Mouse (Mus musculus) left cerebral cortex, adult 2 months (tissue): ENCODE data around the gene Trmt61a. TPM values are rescaled to one million over a fixed set of nuclear protein-coding genes. Genes with fewer than 3 reads are reported as not detected.

ENCODE experiments used
- DNase-seq, 2 experiments: peaks; one replicate each; pipeline ENCODE4 v3.0.0; 2021 to 2022; ENCODE audit warnings: low spot score in 2 of 2, mixed read lengths in 1 of 2; ENCODE audit errors: extremely low spot score in 1 of 2
- H3K27ac ChIP-seq: fragments of 200-600 bp; 2 replicates; pipeline ENCODE4 v1.8.1; 2022
- H3K4me3 ChIP-seq: fragments of 200-600 bp; 2 replicates; pipeline ENCODE4 v1.8.1; 2022
- CTCF ChIP-seq: fragments of 200-600 bp; IDR thresholded peaks from 2 replicates; pipeline ENCODE4 v1.8.1; 2022; ENCODE audit warnings: antibody characterized with exemption, mild to moderate bottlenecking, moderate library complexity
- intact Hi-C: fragments of 180-260 bp; cut with DNase I; formaldehyde crosslinking; loops from one replicate; pipeline ENCODE4 v1.15.1; 2025
- total RNA-seq, 2 experiments: library from RNA; stranded (reverse); gene quantifications; 2 replicates each; pipeline ENCODE4 v1.2.3; 2021

Trmt61a gene
- total RNA-seq, 2 experiments from 2014 or later, result 18.9 to 20.2 TPM

GRCm38 (mm10) chr12:111665041-111665880 lies 12.6 kb upstream of the Trmt61a start:
- no peak for TF ChIP-seq CTCF
- intact Hi-C loops, result loop anchor here (5.0 kb wide), 2 partner anchors 47 to 147 kb away; partner anchors contain the start of genes Apopt1, Bag5, Xrcc3 and Zfyve21
- no peak for DNase-seq
- Histone ChIP-seq H3K4me3 (no peak overlapping the region), H3K27ac (peak overlapping the region; percentile 99)

GRCm38 (mm10) chr12:111666380-111666779 lies 11.5 kb upstream of the Trmt61a start:
- no peak for TF ChIP-seq CTCF
- DNase-seq, result peak; percentile 67 to 80
- Histone ChIP-seq H3K27ac (peak overlapping the region; percentile 99), H3K4me3 (no peak overlapping the region)
- intact Hi-C loops, result loop anchor here (5.0 kb wide), 2 partner anchors 46 to 146 kb away; partner anchors contain the start of genes Apopt1, Bag5, Xrcc3 and Zfyve21

DNA sequence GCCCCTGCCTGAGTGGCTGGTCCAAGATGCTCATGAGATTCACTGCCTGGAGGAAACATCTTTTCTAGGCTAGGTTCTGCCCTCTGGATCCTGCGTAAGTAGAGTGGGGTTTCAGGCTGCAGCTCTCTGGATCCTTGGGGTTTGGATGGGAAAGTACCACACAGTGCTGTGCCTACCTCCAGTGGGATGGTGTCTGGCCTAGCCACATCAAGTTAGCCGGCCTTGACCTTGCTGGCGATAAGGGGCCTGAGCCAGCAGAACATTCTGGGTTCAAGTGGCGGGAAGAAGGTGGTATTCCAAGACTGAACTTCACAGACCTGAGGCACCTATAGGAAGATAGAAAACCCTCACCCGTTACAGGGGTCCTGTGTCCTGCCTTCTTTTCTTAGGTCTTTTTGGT lies 10.5 kb upstream of the Trmt61a start:
- Histone ChIP-seq H3K27ac (peak overlapping the region; percentile 99), H3K4me3 (no peak overlapping the region)
- intact Hi-C loops, result loop anchor here (5.0 kb wide), 2 partner anchors 45 to 145 kb away; partner anchors contain the start of genes Apopt1, Bag5, Xrcc3 and Zfyve21
- DNase-seq, result no peak
- no peak for TF ChIP-seq CTCF

- peak; percentile 92 to 97 for DNase-seq
- Histone ChIP-seq H3K4me3 (peak overlapping the region; percentile 100), H3K27ac (peak overlapping the region; percentile 99)
- peak; percentile 91 for TF ChIP-seq CTCF
- intact Hi-C loops, result loop anchor here (1.0 to 5.0 kb wide), 5 partner anchors 28 to 144 kb away; partner anchors contain the start of genes Apopt1, Bag5, Xrcc3 and Zfyve21
Observed at GRCm38 (mm10) chr12:111668457-111668912, 9.4 kb upstream of the Trmt61a start.

DNA sequence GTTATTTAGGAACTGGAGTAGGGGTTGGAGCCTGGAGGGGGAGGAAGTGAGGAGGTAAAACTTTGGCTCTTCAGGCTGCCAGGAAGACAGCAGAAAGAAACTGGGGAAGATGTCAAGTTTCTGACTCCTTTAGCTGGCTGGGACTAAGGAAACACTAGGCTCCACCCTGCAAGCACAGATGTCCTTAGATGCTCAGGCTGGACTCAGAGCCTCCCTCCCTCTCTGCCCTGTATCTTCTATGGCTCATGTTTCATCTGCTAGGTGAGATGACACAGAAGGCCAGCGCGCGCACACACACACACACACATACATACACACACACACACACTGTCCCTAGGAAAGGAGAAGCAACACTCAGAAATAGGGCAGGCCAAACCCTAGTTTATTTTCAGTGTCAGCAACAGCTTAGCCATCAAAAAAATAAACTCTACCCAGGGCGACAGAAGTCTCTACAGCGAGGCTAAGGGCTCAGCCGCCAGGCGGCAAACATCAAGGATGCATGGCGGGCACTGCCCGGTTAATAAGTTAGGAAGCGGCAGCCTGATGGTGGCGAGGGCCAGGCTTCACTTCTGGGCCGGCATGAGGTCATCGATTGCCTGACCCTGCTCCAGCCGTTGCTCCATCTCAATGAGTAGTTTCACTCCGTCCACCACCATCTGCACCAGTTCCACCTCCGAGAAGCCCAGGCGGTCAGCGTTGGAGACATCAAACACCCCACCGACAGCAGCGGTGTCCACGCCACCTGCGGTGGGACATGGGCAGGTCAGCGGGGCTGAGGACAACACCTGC lies 8.7 kb upstream of the Trmt61a start:
- no peak; the same call in 1 of the 2 replicates for TF ChIP-seq CTCF
- DNase-seq, result no peak
- H3K27ac ChIP-seq, result peak overlapping the region; percentile 99
- peak overlapping the region; percentile 100 for H3K4me3 ChIP-seq
- intact Hi-C loops, result loop anchor here (1.0 to 5.0 kb wide), 5 partner anchors 27 to 143 kb away; partner anchors contain the start of genes Apopt1, Bag5, Xrcc3 and Zfyve21

DNA sequence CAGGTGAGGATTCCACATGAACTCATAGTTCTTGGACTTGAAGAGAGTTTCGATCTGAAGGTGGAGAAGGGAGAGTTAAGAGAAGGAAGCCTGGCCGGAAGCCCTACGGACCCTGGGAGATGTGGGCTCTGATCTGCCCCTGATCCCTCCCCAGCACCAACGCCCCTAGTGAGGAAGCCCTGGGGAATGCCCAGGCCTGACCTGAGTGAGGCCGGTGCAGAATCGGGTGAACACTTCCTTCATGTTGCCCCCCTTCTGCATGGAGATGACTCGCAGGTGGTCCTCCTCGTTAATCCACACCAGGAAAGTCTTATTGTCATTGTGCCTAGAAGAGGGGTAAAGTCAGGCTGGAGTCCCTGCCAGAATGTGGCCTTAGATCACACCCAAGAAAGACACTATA lies 7.9 kb upstream of the Trmt61a start:
- intact Hi-C loops, result loop anchor here (2.0 to 5.0 kb wide), 3 partner anchors 42 to 142 kb away; partner anchors contain the start of genes Apopt1, Bag5, Xrcc3 and Zfyve21
- Histone ChIP-seq H3K27ac (peak overlapping the region; percentile 99), H3K4me3 (peak overlapping the region; percentile 100)
- DNase-seq, result no peak
- TF ChIP-seq CTCF, result no peak

GRCm38 (mm10) chr12:111670371-111670971 lies 7.4 kb upstream of the Trmt61a start:
- H3K4me3 ChIP-seq, result peak overlapping the region; percentile 100
- no peak for TF ChIP-seq CTCF
- peak overlapping the region; percentile 99 for H3K27ac ChIP-seq
- DNase-seq, result peak; percentile 74 to 82
- intact Hi-C loops, result no loop called here

GRCm38 (mm10) chr12:111670976-111671375 lies 6.9 kb upstream of the Trmt61a start:
- intact Hi-C loops, result no loop called here
- H3K4me3 ChIP-seq, result peak overlapping the region; percentile 100
- H3K27ac ChIP-seq, result peak overlapping the region; percentile 99
- TF ChIP-seq CTCF, result no peak
- no peak for DNase-seq

DNA sequence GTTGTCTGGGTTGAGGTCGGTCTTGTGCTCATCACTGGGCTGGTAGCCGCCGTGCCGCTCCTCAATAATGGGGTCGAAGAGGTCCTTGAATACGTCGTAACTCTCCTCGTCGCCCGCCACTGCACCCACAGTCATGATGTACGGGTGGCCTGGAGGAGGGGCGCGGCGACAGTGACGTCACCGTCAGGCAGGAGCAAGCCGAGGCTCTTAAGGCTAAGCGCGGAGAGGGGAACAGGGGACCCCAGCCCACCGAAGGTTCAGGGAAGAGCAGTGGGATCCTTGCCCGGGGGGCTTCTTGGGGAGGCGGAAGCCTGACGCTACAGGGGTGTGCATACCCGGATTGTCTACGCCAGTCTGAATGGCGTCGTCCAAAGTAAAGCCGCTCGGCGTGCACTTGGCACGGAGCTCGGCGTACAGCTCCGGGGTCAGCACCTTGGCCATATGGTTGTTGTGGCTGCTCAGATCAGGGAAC lies 6.4 kb upstream of the Trmt61a start:
- intact Hi-C loops, result no loop called here
- TF ChIP-seq CTCF, result no peak
- Histone ChIP-seq H3K27ac (peak overlapping the region; percentile 99), H3K4me3 (peak overlapping the region; percentile 100)
- peak; percentile 79 for DNase-seq

DNA sequence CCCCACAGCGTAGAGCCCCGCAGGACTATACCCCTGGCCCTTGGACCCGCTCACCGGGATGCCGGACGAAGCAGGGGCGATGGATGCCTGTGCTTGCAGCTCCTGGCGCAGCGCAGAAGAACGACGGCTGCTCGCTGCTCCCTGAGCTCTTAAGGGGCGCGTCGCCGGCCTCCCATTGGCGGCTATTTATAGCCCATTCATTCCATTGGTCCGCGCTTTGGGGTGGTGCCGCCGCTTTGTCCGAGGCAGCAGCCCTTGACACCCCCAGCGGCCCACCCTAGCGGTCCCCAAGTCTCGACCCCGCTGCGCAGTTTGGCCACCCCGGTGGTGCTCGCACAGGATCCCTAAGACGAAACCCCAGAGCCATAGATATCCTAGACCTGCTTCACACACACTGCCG lies 5.7 kb upstream of the Trmt61a start, which contains the start of gene Ckb:
TSS of gene Ckb (minus strand) at position 163 of the 400 bp plus-strand sequence.
- no peak; the same call in 1 of the 2 replicates for TF ChIP-seq CTCF
- DNase-seq, result peak; percentile 92 to 93
- Histone ChIP-seq H3K4me3 (peak within 1 kb of the TSS; percentile 100), H3K27ac (peak within 1 kb of the TSS; percentile 99)
- intact Hi-C loops, result loop anchor here (1.0 kb wide), 1 partner anchor 22 kb away; no protein-coding TSS in a partner anchor

DNA sequence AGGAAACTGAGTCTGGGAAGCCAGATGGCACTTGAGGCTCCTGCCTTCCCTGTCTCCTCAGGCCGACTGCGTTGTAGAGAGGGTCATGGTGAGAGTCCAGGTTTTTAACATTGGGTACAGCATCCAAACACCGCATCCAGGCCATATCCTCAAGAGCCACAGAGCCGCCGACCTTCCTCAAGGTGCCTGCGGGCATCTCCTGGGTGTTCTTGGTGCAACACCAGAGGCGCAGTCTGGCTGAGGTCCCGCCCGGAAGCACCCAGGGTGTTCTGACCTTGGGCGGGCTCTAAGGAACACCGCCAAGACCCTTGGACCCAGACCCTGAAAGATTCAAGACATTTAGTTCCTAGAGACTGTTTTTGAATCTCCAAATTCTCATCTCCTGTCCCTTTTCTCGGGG lies 5.3 kb upstream of the Trmt61a start:
- no peak for TF ChIP-seq CTCF
- intact Hi-C loops, result loop anchor here (1.0 kb wide), 1 partner anchor 22 kb away; no protein-coding TSS in a partner anchor
- H3K4me3 ChIP-seq, result peak overlapping the region; percentile 100
- DNase-seq, result no peak
- H3K27ac ChIP-seq, result peak overlapping the region; percentile 99
